16 mouse cellular contexts compared by ENCODE assay signal in the genomic region with DNA sequence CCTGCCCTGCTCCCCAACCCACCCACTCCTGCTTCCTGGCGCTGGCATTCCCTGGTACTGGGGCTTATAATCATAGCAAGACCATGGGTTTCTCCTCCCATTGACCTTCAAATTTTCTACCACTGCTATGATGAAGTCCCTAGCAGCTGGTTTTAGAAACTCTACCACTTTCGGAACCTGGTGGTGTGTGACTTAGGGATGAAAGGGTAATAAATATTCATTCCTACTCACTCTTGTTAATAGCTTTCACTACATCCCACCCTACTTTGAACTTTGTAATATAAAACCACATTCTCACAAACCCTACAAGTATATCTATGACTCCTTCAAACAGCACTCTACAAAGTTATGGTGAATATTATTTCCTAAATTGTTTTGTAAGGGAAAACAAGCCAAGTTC.
"Had no signal": no experiment of that assay in that cellular context is flagged by ENCODE, and none has a peak within 500 bp of the region (broad histone marks: within the 10 kb centered on the region; RNA-seq: fewer than 3 reads in every experiment).

No protein-coding gene starts in this region.

- H3K9me3 ChIP-seq: neural tube, embryonic 13.5 days; neural tube, embryonic 15.5 days; stomach, embryonic 15.5 days had no signal

- H3K27ac ChIP-seq: neural tube, embryonic 13.5 days; neural tube, embryonic 15.5 days; stomach, embryonic 15.5 days; stomach, postnatal 0 days had no signal

- H3K36me3 ChIP-seq: neural tube, embryonic 13.5 days; neural tube, embryonic 15.5 days; stomach, embryonic 15.5 days had no signal

- H3K4me2 ChIP-seq: neural tube, embryonic 13.5 days; neural tube, embryonic 15.5 days; stomach, embryonic 15.5 days had no signal

- H3K4me1 ChIP-seq: neural tube, embryonic 13.5 days; neural tube, embryonic 15.5 days; stomach, embryonic 15.5 days had no signal

- H3K27me3 ChIP-seq: neural tube, embryonic 13.5 days; neural tube, embryonic 15.5 days; stomach, embryonic 15.5 days had no signal

- H3K4me3 ChIP-seq: neural tube, embryonic 13.5 days; neural tube, embryonic 15.5 days; stomach, embryonic 15.5 days had no signal

- DNase-seq: retina, postnatal 1 day; right cerebral cortex, adult 18-20 months; right cerebral cortex, postnatal 14 days; right cerebral cortex, postnatal 25 days; right cerebral cortex, postnatal 4 days; spleen, adult 18-20 months; thymus, adult 18-20 months; thymus, adult 2 months; thymus, postnatal 14 days; thymus, postnatal 25 days; thymus, postnatal 36 days; thymus, postnatal 4 days had no signal

- H3K9ac ChIP-seq: neural tube, embryonic 13.5 days; neural tube, embryonic 15.5 days; stomach, embryonic 15.5 days had no signal
